Mouse (Mus musculus) 3134 (cell line): ENCODE measurements at regions not wholly inside any gene's neighbourhood (a gene's known extent, or its start where the extent isn't known, plus 50 kb on each side); places are given as distances from the start of the nearest gene placed in this dataset.

Experiments
- DNase-seq: peaks from one replicate; pipeline ENCODE4 v3.0.0-alpha.2; 2011; ENCODE audit warnings: low spot score; ENCODE audit not compliant: insufficient read length; ENCODE audit errors: extremely low read depth

DNA sequence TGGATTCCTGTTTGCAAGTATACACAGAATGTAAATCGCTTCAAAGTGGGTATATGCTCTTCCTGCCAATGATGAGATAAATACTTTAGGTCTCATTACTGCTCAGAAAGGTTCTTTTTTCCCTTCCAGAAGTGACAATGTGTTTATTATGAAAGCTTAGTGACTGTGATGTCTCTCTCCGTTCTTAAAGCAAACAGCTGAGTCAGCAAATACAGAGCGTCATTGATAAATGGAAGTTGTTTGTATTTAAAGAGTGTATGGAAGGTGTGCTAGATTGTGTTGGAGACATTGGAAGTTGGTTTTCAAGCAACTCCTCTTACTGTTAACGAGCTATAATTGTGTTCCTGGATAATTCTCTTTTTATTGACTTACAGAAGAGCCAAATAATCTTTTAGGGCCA, 408.0 kb downstream of the Prr30 start:
- no peak for DNase-seq

GRCm38 (mm10) chr14:100781882-100782281, 418.2 kb downstream of the Prr30 start:
- no peak for DNase-seq

GRCm38 (mm10) chr14:100753951-100754350, 446.2 kb downstream of the Prr30 start:
- DNase-seq, result no peak

- DNase-seq, result no peak
Observed at GRCm38 (mm10) chr14:100752746-100753145, 447.4 kb downstream of the Prr30 start.

GRCm38 (mm10) chr14:100749737-100750541, 450.2 kb downstream of the Prr30 start:
- DNase-seq, result no peak

GRCm38 (mm10) chr14:100735276-100735675, 450.8 kb upstream of the Klf12 start:
- no peak for DNase-seq

- no peak for DNase-seq
Observed at GRCm38 (mm10) chr14:100728433-100728832, 444.0 kb upstream of the Klf12 start.

DNA sequence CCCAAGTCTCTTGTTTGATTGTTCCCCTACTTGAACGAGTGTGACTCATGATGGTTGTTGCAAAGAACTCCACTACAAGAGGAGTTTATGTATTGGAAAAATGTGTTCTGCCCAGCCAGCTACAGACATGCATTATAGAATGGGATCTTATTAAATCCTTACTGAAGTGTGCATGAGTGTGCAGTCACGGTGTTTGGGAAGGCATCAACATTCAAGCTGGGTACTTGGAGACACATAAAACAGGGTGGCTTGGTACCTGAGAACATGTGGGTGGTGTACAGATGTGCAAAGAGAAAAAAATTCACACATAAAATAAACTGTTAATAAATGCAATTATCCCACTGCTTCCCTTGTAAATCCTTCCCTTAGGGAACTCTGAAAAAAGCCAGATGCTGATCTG, 443.2 kb upstream of the Klf12 start:
- DNase-seq, result no peak

DNA sequence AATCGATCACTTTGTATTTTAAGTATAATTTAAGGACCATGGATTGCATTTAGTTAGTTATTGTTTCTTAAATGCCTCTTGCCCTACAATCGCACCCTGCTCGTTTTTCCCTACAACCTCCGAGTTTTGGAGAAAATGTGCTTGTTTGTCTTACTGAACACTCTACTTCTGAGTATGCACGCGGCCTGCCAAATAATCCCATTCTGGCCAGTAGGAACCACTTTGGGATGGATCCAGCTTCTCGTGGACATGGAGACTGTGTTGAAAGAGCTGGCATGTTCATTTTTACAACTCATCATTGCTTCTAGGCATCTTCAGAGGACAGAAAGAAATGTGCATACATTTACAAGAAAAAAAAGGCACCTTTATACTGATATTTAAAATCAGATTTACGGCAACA, 440.5 kb upstream of the Klf12 start:
- DNase-seq, result no peak

DNA sequence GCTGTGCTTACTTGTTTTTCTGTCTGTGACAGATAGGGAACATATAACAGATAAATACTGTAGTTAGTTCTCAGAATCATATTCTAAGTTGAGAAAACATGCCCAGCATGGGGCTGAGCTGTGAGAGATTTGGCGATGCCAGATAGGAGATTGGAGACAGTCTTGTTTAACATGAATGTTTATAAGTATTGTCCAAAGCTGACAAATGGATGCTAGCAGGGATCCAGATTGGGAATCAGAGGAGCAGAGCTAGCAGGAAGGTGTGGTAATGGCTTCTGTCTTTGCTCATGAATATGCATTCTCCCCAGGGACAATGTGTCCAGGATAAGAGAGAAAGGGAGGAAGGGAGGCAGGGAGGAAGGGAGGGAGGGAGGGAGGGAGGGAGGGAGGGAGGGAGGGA, 436.2 kb upstream of the Klf12 start:
- no peak for DNase-seq

DNA sequence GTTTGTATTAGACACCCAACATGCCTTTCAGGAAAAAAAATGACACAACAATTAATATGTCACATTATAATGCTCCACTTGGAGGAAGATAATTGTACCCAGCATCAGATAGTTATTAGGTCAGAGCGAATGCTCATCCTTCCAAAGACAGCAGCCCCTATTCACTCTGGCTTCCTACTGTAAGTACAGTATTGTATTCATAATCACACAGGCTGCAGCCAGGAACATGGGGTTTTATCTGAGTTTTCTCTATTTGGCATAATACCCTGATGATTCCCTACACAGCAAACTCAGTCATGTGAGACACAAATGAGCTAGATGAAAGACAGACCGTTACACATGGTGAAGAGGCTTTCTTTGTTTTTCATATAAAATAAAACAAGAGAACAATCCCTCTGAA, 430.5 kb upstream of the Klf12 start:
- DNase-seq, result no peak

DNA sequence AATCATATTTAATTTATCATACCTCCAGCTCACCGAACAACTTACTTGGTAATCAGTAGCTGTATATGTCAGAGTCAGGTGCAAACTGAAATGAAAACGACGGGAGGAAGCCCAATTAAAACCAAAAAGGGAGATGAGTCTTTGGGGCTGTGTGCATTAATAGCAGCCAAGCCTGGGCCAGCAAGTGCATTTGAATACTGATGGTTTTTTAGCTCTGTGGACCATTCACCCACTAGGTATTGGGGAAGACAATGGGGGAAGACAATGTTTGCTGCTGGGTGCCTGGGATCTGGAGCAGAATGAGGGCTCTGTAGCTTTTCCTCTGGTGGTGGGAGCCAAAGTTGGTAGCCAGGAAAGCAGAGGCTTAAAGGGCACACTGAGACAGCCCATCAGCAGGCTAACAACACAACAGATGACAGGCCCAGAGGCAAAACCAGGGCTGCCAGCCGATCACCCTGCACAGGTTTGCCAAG, 429.6 kb upstream of the Klf12 start:
- no peak for DNase-seq

DNA sequence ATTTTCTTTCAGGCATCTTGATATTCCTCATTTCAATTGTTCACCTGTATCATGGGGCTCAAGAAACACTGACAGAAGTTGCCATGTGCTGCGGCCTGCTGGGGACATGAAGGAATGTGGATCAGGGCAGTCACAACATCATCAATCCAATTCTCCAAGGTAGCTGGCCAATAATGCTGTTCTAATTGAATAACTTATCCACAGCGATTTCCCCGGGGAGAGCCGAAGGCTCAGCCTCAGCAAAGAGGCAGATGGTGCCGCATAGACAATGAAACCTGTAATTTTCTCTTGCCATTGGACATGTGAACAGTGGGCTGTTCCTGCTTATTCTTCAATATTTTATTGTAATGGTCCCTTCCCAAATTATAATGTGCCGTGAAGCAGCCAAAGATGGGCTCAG, 429.1 kb upstream of the Klf12 start:
- no peak for DNase-seq

DNA sequence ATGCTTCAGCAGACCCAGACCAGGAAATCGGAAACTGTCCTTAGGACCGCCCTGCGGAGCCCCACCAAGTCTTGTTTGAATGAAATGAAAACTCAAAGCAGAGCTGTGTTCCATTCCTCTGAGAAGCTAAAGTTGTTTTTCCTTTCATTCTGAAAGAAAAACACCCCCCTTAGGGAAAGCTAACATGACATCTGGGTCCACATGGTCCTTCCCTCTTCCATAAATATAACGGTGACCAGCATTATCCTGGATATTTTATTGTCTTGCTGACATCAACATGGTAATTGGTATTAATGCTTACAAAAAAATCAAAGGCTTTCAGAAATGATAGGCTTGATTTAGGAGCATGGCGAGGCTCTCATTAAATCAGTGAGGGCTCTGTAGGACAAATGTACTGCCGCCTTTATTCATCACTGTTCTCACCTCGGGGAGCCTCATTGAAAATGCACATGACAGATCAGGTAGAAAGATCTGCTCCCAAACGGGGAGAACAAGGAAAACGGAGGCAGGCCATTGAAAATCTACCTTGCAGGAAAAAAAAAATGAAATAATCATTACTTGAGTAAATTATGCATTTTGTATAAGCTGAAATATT, 381.0 kb upstream of the Klf12 start:
- no peak for DNase-seq

GRCm38 (mm10) chr14:100664180-100664579, 379.7 kb upstream of the Klf12 start:
- DNase-seq, result no peak

DNA sequence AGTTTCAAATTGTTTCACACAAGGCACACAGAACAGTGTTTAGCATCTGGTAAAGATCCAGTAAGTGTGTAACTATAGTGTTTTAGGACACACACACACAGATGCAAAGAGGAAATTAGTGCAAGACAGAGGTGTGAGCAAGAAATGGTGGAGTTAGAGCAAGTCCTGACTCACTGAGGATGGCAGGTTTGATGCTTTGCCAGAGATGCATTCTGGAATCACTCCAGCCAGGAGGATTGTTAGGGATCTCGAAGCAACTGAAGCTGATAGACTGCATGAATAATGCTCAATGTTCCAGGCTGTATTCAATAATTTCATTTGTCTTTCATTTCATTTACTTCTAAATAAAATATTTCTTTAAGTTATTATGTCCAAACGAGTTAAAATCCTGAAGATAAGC, 357.6 kb upstream of the Klf12 start:
- no peak for DNase-seq

DNA sequence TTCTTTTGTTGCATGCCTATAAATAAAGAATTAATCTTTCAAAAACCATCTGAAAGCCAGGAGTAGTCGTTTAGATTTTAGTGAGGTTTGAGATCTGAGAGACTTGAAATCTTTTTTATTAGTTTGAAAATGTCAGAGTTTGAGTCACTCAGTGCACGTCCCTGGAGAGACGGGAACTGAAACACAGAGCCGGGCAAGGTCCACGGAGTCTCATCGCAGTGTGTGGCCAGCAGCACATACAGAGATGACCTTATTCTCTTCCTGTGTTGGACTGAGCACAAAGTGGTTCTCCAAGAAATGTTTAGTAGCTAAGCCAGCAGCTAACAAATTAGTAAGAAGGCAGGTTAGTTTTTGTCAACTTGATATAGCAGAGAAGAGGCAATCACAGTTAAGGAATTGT, 350.0 kb upstream of the Klf12 start:
- no peak for DNase-seq

DNA sequence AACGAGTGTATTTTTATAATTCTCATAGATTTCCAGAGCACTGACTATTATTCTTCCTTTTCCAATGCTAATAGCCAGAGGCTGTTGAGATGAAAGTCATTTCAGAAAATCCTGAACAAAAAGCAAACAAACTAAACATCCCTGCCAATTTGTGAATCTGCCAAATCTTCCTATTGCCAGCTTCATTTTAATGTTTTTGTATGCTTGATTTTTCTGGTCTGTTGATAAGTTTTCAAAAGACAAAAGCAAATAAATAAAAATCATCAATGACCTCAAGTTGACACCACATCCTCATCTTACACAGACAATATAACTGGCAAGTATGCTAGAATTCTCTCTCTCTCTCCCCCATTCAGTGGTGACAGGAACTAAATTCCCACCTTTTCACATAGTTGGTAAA, 347.2 kb upstream of the Klf12 start:
- no peak for DNase-seq

DNA sequence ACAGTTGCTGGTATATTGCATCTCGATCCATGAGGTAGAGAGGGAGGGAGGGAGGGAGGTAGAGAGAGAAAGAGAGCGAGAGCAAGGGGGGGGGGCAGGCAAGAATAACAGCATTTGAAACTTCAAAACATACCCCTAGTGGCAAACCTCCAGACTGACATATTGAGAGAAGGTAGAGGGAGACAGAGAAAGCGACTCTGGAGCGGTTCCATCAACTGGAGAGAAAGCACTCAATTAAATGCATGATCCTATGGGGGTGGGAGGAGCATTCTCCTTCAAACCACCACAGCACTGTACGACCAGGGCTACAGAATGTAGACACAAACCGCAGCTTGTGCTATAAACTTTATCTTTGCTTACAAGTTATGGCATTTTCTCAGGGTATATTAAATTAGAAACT, 345.7 kb upstream of the Klf12 start:
- no peak for DNase-seq

DNA sequence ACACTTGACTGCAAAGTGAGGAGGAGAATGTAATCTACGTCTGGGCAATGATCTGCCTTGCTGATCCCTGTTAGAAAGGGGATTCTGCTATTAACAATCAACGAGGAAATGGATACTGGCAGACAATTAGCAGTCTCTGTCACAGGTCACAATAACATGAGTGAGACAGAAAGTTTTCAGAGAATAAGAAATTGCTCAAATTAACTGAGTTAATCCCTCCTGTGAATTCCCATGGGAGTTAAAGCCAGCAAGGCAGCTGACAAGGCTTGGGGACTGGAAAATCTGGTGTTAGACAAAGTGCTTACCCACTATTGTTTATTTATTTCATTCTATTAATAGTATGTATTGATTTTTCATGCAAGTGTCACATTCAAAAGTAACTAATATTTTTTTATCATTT, 343.0 kb upstream of the Klf12 start:
- DNase-seq, result no peak

- DNase-seq, result no peak
Observed at GRCm38 (mm10) chr14:100619656-100620030, 335.2 kb upstream of the Klf12 start.
